Mouse (Mus musculus) midbrain, embryonic 14.5 days (tissue): ENCODE data around the gene Lrrc17. TPM values are rescaled to one million over a fixed set of nuclear protein-coding genes. Genes with fewer than 3 reads are reported as not detected.

Experiments
- ATAC-seq: fragments of 200-750 bp; cut with Nextera tagmentation; 2 replicates; pipeline ENCODE4 v1.8.0; 2017; ENCODE audit warnings: moderate number of reproducible peaks, moderate library complexity; ENCODE audit not compliant: low FRiP score, low TSS enrichment
- DNase-seq: peaks from one replicate; pipeline ENCODE4 v3.0.0-alpha.2; 2015
- H3K27ac ChIP-seq: fragments of 300-500 bp; sonication (generic); replicated peaks from 2 replicates; pipeline ENCODE4 v1.5.1; 2014; ENCODE audit warnings: mild to moderate bottlenecking, low read depth, low read length, moderate library complexity
- H3K27me3 ChIP-seq: fragments of 300-500 bp; sonication (generic); 2 replicates; pipeline ENCODE4 v1.6.1; 2014; ENCODE audit warnings: low read length, control low read depth, mixed read lengths; ENCODE audit not compliant: control insufficient read depth, insufficient read depth
- H3K36me3 ChIP-seq: fragments of 300-500 bp; sonication (generic); 2 replicates; pipeline ENCODE4 v1.6.1; 2014; ENCODE audit warnings: low read length, control low read depth; ENCODE audit not compliant: control insufficient read depth, insufficient read depth
- H3K4me1 ChIP-seq: fragments of 300-500 bp; sonication (generic); 2 replicates; pipeline ENCODE4 v1.6.1; 2014; ENCODE audit warnings: mild to moderate bottlenecking, antibody characterized with exemption, low read length, control low read depth; ENCODE audit not compliant: control insufficient read depth, insufficient read depth
- H3K4me2 ChIP-seq: fragments of 300-500 bp; sonication (generic); 2 replicates; pipeline ENCODE4 v1.6.1; 2014; ENCODE audit warnings: mild to moderate bottlenecking, low read length, moderate library complexity
- H3K4me3 ChIP-seq: fragments of 300-500 bp; sonication (generic); replicated peaks from 2 replicates; pipeline ENCODE4 v1.5.1; 2014; ENCODE audit warnings: low read depth, low read length
- H3K9ac ChIP-seq: fragments of 300-500 bp; sonication (generic); replicated peaks from 2 replicates; pipeline ENCODE4 v1.6.1; 2014; ENCODE audit warnings: mild to moderate bottlenecking, low read length, moderate library complexity
- H3K9me3 ChIP-seq: fragments of 300-500 bp; sonication (generic); 2 replicates; pipeline ENCODE4 v1.6.1; 2016; ENCODE audit warnings: low read length, control low read depth, mixed read lengths; ENCODE audit not compliant: control insufficient read depth
- WGBS: fragments of 180-500 bp; shearing (Covaris S2); extraction: QIAGEN DNeasy Blood & Tissue Kit; methylation state at CpG from one replicate; pipeline ENCODE4 v1.1.7; 2014; 5-methylcytosine and 5-hydroxymethylcytosine counted together
- polyA plus RNA-seq: library from polyadenylated mRNA; unstranded; fragments of >200 nt; fragmentation: Nextera tagmentation; extraction: Ambion mirVana; gene quantifications from 2 replicates; pipeline ENCODE4 v1.2.1, GENCODE M21; 2014

The Lrrc17 gene
- polyA plus RNA-seq, 1 experiment from 2014 or later, result 9.9 TPM

DNA sequence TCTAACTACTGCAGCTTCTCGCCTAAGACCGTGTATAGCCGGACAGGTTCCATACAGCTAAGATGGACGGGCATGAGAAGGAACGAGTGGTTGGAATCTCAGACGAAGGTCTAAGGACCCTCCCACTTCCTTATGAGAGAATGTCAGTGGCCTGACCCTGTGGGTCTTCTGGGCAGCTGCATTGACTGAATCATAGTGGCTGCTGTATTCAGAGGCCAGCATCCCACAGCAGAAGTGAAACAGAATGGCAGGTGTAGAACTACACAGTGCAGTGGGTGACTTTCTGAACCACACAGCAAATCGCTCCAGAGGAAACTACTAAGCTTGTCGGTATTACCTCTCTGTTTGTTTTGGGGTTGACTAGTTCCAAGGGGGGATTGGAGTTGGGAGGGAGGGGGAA lies 38.2 kb upstream of the Lrrc17 start:
- DNase-seq (no peak), ATAC-seq (no peak)
- Histone ChIP-seq H3K36me3 (no peaks in the 10 kb centered on the region), H3K4me2 (no peak overlapping the region), H3K9ac (no peak overlapping the region), H3K27ac (no peak overlapping the region), H3K27me3 (no peaks in the 10 kb centered on the region), H3K9me3 (no peaks in the 10 kb centered on the region), H3K4me1 (no peaks in the 10 kb centered on the region), H3K4me3 (no peak overlapping the region)
- WGBS, result 92% methylated on average over 8 of the region's 8 CpGs

GRCm38 (mm10) chr5:21506887-21507286 lies 36.5 kb upstream of the Lrrc17 start:
- H3K27me3 ChIP-seq, result no peaks in the 10 kb centered on the region
- DNase-seq (no peak), ATAC-seq (no peak)
- no peak overlapping the region for H3K27ac ChIP-seq
- 74% methylated on average over 1 of the region's 1 CpGs for WGBS
- no peaks in the 10 kb centered on the region for H3K9me3 ChIP-seq
- no peak overlapping the region for H3K4me3 ChIP-seq
- H3K4me1 ChIP-seq, result no peaks in the 10 kb centered on the region
- H3K9ac ChIP-seq, result no peak overlapping the region
- H3K4me2 ChIP-seq, result no peak overlapping the region
- no peaks in the 10 kb centered on the region for H3K36me3 ChIP-seq

DNA sequence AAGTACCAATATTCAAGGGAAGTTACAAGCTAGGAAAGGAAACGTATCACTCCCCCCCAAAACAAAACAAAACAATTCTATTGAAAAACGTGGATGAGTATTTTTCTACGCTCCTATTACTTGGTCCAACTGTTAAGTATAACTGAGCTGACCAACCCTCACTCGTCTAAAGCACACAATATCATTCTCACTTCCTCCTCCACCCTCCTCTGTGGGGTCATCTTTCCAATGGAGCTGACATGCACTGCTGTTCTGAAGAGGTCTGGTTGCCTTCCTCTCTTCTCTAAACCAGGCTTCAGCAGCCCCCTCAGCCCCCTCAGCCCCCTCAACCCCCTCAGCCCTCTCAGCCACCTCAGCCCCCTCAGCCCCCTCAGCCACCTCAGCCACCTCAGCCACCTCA lies 33.6 kb upstream of the Lrrc17 start:
- DNase-seq (no peak), ATAC-seq (no peak)
- Histone ChIP-seq H3K27ac (no peak overlapping the region), H3K9ac (no peak overlapping the region), H3K4me2 (no peak overlapping the region), H3K27me3 (no peaks in the 10 kb centered on the region), H3K4me1 (no peaks in the 10 kb centered on the region), H3K9me3 (no peaks in the 10 kb centered on the region), H3K36me3 (no peaks in the 10 kb centered on the region), H3K4me3 (no peak overlapping the region)
- WGBS, result 82% methylated on average over 4 of the region's 4 CpGs

- Histone ChIP-seq H3K4me1 (no peaks in the 10 kb centered on the region), H3K9ac (no peak overlapping the region), H3K27me3 (no peaks in the 10 kb centered on the region), H3K36me3 (no peaks in the 10 kb centered on the region), H3K9me3 (no peaks in the 10 kb centered on the region), H3K4me3 (no peak overlapping the region), H3K27ac (no peak overlapping the region), H3K4me2 (no peak overlapping the region)
- no peak for ATAC-seq
- no peak for DNase-seq
- 40% methylated on average over 10 of the region's 10 CpGs for WGBS
These were observed 30.0 kb upstream of the Lrrc17 start for GRCm38 (mm10) chr5:21513363-21513762.

DNA sequence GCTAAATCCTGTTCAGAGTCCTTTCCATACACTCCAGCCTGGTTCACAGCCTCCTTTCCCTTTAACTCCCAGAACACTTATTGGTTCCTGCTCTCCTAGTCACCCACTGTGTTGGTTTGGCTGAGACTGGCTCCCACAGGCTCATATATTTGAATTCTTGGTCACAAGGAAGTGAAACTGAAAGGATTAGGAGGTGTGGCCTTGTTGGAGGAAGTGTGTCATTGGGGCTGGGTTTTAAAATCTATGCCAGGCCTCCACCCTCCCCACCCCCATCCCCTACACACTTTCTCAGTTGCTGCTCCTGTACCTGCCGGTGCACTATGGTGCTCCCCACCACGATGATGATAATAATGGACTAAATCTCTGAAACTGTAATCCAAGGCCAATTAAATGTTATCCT lies 25.8 kb upstream of the Lrrc17 start:
- Histone ChIP-seq H3K36me3 (no peaks in the 10 kb centered on the region), H3K4me1 (no peaks in the 10 kb centered on the region), H3K9ac (no peak overlapping the region), H3K27ac (no peak overlapping the region), H3K27me3 (no peaks in the 10 kb centered on the region), H3K4me3 (no peak overlapping the region), H3K9me3 (no peaks in the 10 kb centered on the region), H3K4me2 (no peak overlapping the region)
- DNase-seq, result no peak
- ATAC-seq, result no peak
- 95% methylated on average over 2 of the region's 2 CpGs for WGBS

- H3K27ac ChIP-seq, result no peak overlapping the region
- no peak overlapping the region for H3K4me2 ChIP-seq
- no peak overlapping the region for H3K9ac ChIP-seq
- 75% methylated on average over 4 of the region's 4 CpGs for WGBS
- no peaks in the 10 kb centered on the region for H3K9me3 ChIP-seq
- no peaks in the 10 kb centered on the region for H3K27me3 ChIP-seq
- H3K4me1 ChIP-seq, result no peaks in the 10 kb centered on the region
- H3K36me3 ChIP-seq, result no peaks in the 10 kb centered on the region
- DNase-seq (no peak), ATAC-seq (no peak)
- no peak overlapping the region for H3K4me3 ChIP-seq
These were observed 25.2 kb upstream of the Lrrc17 start for GRCm38 (mm10) chr5:21518207-21518606.

GRCm38 (mm10) chr5:21519166-21519565 lies 24.2 kb upstream of the Lrrc17 start:
- DNase-seq (no peak), ATAC-seq (no peak)
- no peak overlapping the region for H3K4me2 ChIP-seq
- no peaks in the 10 kb centered on the region for H3K36me3 ChIP-seq
- no peak overlapping the region for H3K9ac ChIP-seq
- no peaks in the 10 kb centered on the region for H3K27me3 ChIP-seq
- H3K4me3 ChIP-seq, result no peak overlapping the region
- 89% methylated on average over 3 of the region's 3 CpGs for WGBS
- H3K27ac ChIP-seq, result no peak overlapping the region
- no peaks in the 10 kb centered on the region for H3K4me1 ChIP-seq
- H3K9me3 ChIP-seq, result no peaks in the 10 kb centered on the region

- no peak overlapping the region for H3K4me3 ChIP-seq
- no peak overlapping the region for H3K27ac ChIP-seq
- H3K4me2 ChIP-seq, result no peak overlapping the region
- no peaks in the 10 kb centered on the region for H3K4me1 ChIP-seq
- H3K9ac ChIP-seq, result no peak overlapping the region
- H3K9me3 ChIP-seq, result 0 out of 2 replicates have a peak, but pooled peaks cover 4% of the 10 kb centered on the region
- WGBS, result 9% methylated on average over 11 of the region's 11 CpGs
- ATAC-seq (peak; percentile 50; the same call in 1 of the 2 replicates), DNase-seq (peak; percentile 27)
- no peaks in the 10 kb centered on the region for H3K36me3 ChIP-seq
- H3K27me3 ChIP-seq, result no peaks in the 10 kb centered on the region
These were observed 16.4 kb upstream of the Lrrc17 start for GRCm38 (mm10) chr5:21526835-21527485.

- no peaks in the 10 kb centered on the region for H3K27me3 ChIP-seq
- H3K4me2 ChIP-seq, result no peak overlapping the region
- no peaks in the 10 kb centered on the region for H3K4me1 ChIP-seq
- no peak overlapping the region for H3K27ac ChIP-seq
- no peaks in the 10 kb centered on the region for H3K36me3 ChIP-seq
- no peak overlapping the region for H3K4me3 ChIP-seq
- DNase-seq, result no peak
- H3K9me3 ChIP-seq, result 0 out of 2 replicates have a peak, but pooled peaks cover 4% of the 10 kb centered on the region
- no peak overlapping the region for H3K9ac ChIP-seq
- WGBS, result 34% methylated on average over 4 of the region's 4 CpGs
- ATAC-seq, result no peak
These were observed 15.9 kb upstream of the Lrrc17 start for GRCm38 (mm10) chr5:21527488-21527911.
